Mouse (Mus musculus) spleen, adult 2 months (tissue): ENCODE measurements around the gene Ppat. TPM values are rescaled to one million over a fixed set of nuclear protein-coding genes. Genes with fewer than 3 reads are reported as not detected.
A peak's percentile ranks its signal among the peaks of the same experiment; 100 is the strongest.

Source experiments
- DNase-seq, 2 experiments: peaks; one replicate each; pipeline versions ENCODE4 v3.0.0 to v3.0.0-alpha.2; 2012 to 2021; ENCODE audit warnings: low spot score in 2 of 2, low read depth in 1 of 2
- H3K27ac ChIP-seq: fragments of 200-500 bp; 2 replicates; pipeline ENCODE4 v1.5.1; 2012; ENCODE audit warnings: low read length, inconsistent platforms; ENCODE audit not compliant: insufficient read depth
- H3K27me3 ChIP-seq: fragments of 200-500 bp; 2 replicates; pipeline ENCODE4 v1.6.1; 2012; ENCODE audit warnings: mild to moderate bottlenecking, moderate library complexity, low read length, inconsistent platforms; ENCODE audit not compliant: control insufficient read depth, insufficient read depth
- H3K36me3 ChIP-seq: fragments of 200-500 bp; 2 replicates; pipeline ENCODE4 v1.6.1; 2012; ENCODE audit warnings: mild to moderate bottlenecking, low read length, inconsistent platforms; ENCODE audit not compliant: control insufficient read depth, insufficient read depth
- H3K4me1 ChIP-seq: fragments of 200-500 bp; 2 replicates; pipeline ENCODE4 v1.6.1; 2011; ENCODE audit warnings: inconsistent platforms; ENCODE audit not compliant: control insufficient read depth, insufficient read depth, insufficient read length
- H3K4me3 ChIP-seq: fragments of 200-500 bp; 2 replicates; pipeline ENCODE4 v1.5.1; 2011; ENCODE audit warnings: mild to moderate bottlenecking, inconsistent platforms; ENCODE audit not compliant: insufficient read depth, insufficient read length; ENCODE audit errors: extremely low read depth
- CTCF ChIP-seq: fragments of 200-500 bp; IDR thresholded peaks from 2 replicates; pipeline ENCODE4 v1.5.1; 2011; ENCODE audit warnings: mild to moderate bottlenecking, inconsistent platforms; ENCODE audit not compliant: insufficient read depth, insufficient read length, insufficient replicate concordance; ENCODE audit errors: extremely low read depth
- POLR2A ChIP-seq: fragments of 200-500 bp; IDR thresholded peaks from 2 replicates; pipeline ENCODE4 v1.6.1; 2011; ENCODE audit warnings: low read depth, low read length, inconsistent platforms
- WGBS: fragments of 180-500 bp; shearing (Covaris S2); methylation state at CpG from one replicate; pipeline ENCODE4 v1.1.7; 2018; 5-methylcytosine and 5-hydroxymethylcytosine counted together
- polyA plus RNA-seq: library from polyadenylated mRNA; depleted of rRNA; stranded (reverse); fragments of >200 nt; gene quantifications from 2 replicates; pipeline ENCODE4 v1.2.3, GENCODE M21; 2012; rRNA removed

The Ppat gene
- 5.1 TPM in 2 replicates for polyA plus RNA-seq

DNA sequence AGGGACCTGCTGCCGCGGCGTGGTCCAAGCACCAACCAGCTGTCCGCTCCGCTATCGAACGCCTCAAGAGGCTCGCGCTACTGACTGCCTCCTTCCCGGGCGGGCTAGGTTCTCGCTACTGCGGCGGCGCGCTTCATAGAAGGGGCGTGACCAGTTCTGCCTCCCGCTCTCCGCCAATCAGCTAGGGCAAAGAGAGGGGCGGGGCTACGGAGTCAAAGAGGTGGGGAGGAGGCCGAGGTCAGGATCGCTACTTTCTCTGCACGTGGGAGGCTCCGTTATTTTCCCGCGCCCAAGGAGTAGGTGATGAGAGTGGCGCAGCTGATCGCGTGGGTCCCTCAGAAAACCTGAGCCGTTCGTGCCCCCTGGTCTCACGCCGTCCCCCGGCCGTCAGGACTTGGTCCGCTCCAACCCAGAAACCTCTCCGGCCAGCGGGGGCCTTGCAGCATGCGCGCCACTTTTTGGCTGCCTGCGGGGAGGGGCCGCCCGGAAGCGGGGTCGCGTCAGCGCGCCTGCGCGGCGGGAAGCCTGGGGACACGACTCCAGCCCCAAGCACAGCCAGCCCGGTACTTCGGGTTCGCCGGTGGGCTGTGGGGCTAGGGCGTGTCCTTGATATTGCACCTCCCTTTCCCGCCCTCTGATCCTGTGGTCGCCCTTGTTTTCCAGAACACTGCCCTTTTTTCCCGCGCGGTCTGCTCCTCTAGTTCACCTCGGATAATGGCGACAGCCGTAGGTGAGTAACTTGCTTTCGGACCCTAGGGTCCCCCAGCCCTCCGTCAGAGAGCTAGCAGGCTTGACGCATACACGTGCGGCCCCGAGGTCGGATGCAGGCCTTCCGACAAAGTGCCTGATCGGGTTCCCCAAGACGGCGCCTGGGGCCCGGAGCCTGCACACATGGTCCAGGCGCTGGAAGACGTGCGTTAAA, at the start of gene Ppat, which contains the start of gene Paics:
Gene Ppat, minus strand, starts transcription at position 473 of the 922 bp plus-strand sequence.
Gene Paics, plus strand, starts transcription at position 202 of the 922 bp plus-strand sequence.
- H3K4me3 ChIP-seq, result peak within 1 kb of the TSS; percentile 60
- H3K36me3 ChIP-seq, result 0 out of 2 replicates have a peak, but pooled peaks cover 2% of the 10 kb centered on the region
- DNase-seq, result peak; percentile 98
- H3K27me3 ChIP-seq, result no peaks in the 10 kb centered on the region
- TF ChIP-seq CTCF (no peak), POLR2A (peak; percentile 85)
- H3K27ac ChIP-seq, result peak within 1 kb of the TSS; percentile 88
- WGBS, result under 1% methylated on average over 79 of the region's 81 CpGs
- H3K4me1 ChIP-seq, result peaks cover 2% of the 10 kb centered on the region; the same call in 1 of the 2 replicates

DNA sequence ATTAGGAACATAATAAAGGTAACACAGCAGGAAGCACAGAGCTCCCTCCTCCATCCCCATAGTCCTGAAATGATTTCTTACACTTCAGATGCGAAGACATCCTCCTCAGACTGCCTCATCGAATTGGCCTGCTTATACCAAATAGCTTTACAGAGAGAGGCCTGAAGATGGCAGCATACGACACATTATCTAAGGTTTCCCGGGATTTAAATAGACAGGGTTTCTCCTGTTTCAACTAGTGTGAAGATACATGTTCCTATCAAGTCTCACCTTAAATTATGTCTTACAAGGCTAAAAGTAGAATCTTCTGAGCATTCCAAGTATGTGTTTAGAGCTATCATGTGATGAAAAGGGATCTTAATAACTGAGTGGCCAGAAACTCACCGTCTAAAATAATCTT, 47.0 kb upstream of the Ppat start:
- Histone ChIP-seq H3K36me3 (peaks cover 35% of the 10 kb centered on the region), H3K27me3 (no peaks in the 10 kb centered on the region; the same call in 1 of the 2 replicates), H3K27ac (no peak overlapping the region), H3K4me3 (no peak overlapping the region), H3K4me1 (no peaks in the 10 kb centered on the region)
- WGBS, result 71% methylated on average over 5 of the region's 5 CpGs
- TF ChIP-seq POLR2A (no peak), CTCF (no peak)
- no peak for DNase-seq

DNA sequence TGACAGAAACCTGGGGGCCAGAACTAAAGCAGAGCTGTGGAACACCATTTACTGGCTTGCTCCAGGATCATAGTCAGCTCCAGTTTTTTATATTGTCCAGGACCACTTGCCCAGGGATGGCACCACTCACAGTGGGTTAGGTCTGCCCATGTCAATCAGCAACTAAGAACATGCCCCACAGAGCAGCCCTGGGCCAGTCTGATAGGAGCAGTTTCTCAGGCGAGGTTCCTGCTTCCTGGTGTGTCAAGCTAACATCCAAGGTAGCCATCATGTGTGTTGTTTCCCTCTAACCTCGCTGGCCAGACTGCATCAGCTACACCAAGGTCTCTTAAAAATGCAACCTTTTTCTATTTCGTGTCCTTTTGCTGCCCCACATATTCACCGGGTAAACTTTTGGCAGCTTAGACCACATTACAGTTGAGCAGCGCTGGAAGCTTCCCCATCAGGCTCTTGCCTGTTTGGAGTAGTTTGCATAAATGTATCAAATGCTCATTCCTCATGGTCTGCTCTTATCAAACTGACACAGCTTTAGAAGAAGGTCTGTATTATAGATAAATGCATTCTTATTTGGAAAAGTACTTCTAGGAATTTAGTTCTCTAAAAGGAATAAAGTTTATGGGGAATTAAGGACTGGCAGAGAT, 41.9 kb upstream of the Ppat start:
- Histone ChIP-seq H3K4me1 (no peaks in the 10 kb centered on the region), H3K27ac (no peak overlapping the region), H3K36me3 (peaks cover 50% of the 10 kb centered on the region), H3K27me3 (no peaks in the 10 kb centered on the region; the same call in 1 of the 2 replicates), H3K4me3 (no peak overlapping the region)
- DNase-seq, result no peak
- 84% methylated on average over 5 of the region's 5 CpGs for WGBS
- TF ChIP-seq POLR2A (no peak), CTCF (no peak)

DNA sequence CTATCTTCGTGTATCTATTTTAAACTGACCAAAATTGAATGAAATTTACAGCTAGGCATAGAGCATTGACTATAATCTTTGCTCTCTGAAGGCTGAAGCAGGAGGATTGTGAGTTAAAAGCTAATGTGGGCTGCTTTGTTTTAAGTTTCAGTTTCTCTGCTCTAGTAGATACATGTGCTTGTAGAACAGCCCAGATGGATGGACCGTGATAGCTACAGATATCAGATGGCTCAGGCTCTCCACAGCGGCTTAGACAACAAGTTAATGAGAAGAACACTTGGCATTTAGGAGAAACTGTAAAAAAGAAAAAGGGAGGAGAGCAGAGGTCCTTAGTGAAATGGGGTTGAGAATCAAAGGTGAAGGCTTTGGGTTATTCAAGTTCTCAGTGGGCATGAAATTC, 39.4 kb upstream of the Ppat start:
- TF ChIP-seq POLR2A (no peak), CTCF (no peak)
- no peak for DNase-seq
- peaks cover 45% of the 10 kb centered on the region for H3K36me3 ChIP-seq
- no peak overlapping the region for H3K4me3 ChIP-seq
- WGBS, result 91% methylated on average over 3 of the region's 3 CpGs
- no peak overlapping the region for H3K27ac ChIP-seq
- H3K4me1 ChIP-seq, result no peaks in the 10 kb centered on the region
- no peaks in the 10 kb centered on the region for H3K27me3 ChIP-seq

DNA sequence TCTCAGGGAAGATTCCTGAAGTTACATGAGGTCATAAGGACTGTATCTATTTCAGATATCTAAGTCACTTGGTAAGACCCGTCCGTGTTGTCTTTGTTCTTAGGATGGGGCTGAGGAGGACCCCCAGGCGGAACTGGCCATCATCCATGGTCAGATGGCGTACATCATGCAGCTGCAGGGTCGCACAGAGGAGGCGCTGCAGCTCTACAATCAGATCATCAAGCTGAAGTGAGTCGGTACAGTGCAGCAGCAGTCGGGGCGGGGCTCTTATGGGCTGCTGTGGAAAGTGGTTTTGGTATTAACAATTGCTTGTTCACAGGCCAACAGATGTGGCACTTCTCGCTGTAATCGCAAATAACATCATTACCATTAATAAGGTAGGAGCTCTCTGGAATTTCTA, 32.6 kb upstream of the Ppat start:
- no peak overlapping the region for H3K4me3 ChIP-seq
- DNase-seq, result no peak
- no peaks in the 10 kb centered on the region for H3K27me3 ChIP-seq
- H3K27ac ChIP-seq, result no peak overlapping the region
- no peak for TF ChIP-seq CTCF
- no peak for TF ChIP-seq POLR2A
- H3K36me3 ChIP-seq, result peaks cover 47% of the 10 kb centered on the region
- 92% methylated on average over 11 of the region's 11 CpGs for WGBS
- no peaks in the 10 kb centered on the region for H3K4me1 ChIP-seq

DNA sequence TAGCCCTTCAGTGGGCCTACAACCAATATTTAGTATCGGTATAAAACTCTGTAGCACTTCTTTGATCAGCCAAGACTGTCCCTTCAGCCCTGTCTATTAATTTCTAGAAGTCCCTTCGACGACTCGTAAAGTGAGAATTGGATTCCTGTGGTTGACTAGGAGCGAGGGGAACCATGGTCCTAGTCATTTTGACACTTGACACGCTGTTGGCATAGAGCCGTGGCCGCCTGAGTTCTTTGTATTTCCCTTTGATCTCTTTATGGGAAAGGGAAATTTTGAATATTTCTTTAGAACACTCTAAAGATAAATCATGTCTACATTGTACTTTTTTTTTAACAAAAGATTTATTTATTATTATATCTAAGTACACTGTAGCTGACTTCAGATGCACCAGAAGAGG, 24.4 kb upstream of the Ppat start:
- Histone ChIP-seq H3K36me3 (peaks cover 20% of the 10 kb centered on the region), H3K27ac (no peak overlapping the region), H3K27me3 (no peaks in the 10 kb centered on the region; the same call in 1 of the 2 replicates), H3K4me3 (no peak overlapping the region), H3K4me1 (peaks cover 9% of the 10 kb centered on the region)
- 83% methylated on average over 8 of the region's 8 CpGs for WGBS
- TF ChIP-seq POLR2A (no peak), CTCF (no peak)
- no peak for DNase-seq
